Mouse (Mus musculus): ENCODE results near the gene Ugt8a. TPM values are rescaled to one million over a fixed set of nuclear protein-coding genes. Genes with fewer than 3 reads are reported as not detected.

The Ugt8a gene
- polyA plus RNA-seq, 1 experiment from 2014 or later: 11.5 TPM

DNA sequence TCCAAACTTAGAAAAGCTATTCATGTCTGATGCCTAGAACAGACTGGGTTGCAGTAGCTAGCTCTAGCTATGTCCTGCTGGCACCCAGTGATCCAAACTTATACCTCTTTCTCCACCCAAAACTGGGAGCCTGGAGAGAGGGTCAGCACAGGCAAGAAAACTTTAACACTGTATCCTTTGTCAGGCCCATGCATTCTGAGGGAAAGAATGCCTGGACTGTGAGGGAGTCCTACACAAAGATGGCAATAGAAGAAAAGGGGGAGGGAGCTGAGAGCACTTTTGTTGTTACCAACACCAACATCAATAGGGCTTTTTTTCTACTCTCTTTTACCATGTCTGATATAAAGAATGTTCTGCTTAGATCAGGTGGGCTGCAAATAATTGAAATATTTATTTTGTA is 55.4 kb downstream of the Ugt8a start:
- Histone ChIP-seq H3K4me1 (replicated peaks; ENCODE audit: insufficient read depth, low read length) (no peaks in the 10 kb centered on the region), H3K4me3 (replicated peaks; ENCODE audit: low read depth, low read length) (no peak overlapping the region), H3K27me3 (ENCODE audit: insufficient read depth, low read length) (no peaks in the 10 kb centered on the region), H3K4me2 (ENCODE audit: low read length) (no peak overlapping the region), H3K9ac (ENCODE audit: low read depth, low read length) (no peak overlapping the region), H3K36me3 (ENCODE audit: insufficient read depth, low read length) (no peaks in the 10 kb centered on the region), H3K27ac (no peak overlapping the region), H3K9me3 (replicated peaks; ENCODE audit: low read length) (no peaks in the 10 kb centered on the region)
- ATAC-seq (replicated peaks; ENCODE audit: low FRiP score, low read depth): no peak
- DNase-seq (ENCODE audit: low spot score): no peak
- no peak for TF ChIP-seq CTCF (IDR thresholded peaks at IDR 0.05; ENCODE audit: low read depth)

DNA sequence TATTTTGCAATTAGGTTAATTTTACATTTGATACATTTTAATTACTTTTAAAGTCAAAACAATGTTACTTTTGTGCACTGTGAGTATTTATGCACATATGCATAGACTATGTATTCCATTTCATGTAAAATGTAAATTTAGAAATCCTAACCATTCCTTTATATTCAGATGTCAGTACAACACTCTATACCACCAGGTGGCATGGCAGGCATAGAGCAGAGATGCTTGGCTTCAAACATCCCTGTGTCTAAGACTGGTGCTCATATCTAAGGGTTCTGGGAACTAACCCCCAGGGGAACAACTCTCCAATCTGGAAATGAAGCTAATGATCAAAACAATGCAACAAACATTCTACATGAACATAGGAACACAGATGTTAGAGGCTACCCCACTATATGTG is 56.6 kb downstream of the Ugt8a start:
- Histone ChIP-seq H3K36me3 (ENCODE audit: insufficient read depth, low read length) (no peaks in the 10 kb centered on the region), H3K4me2 (ENCODE audit: low read length) (no peak overlapping the region), H3K9ac (ENCODE audit: low read depth, low read length) (no peak overlapping the region), H3K4me3 (replicated peaks; ENCODE audit: low read depth, low read length) (no peak overlapping the region), H3K27ac (no peak overlapping the region), H3K9me3 (replicated peaks; ENCODE audit: low read length) (no peaks in the 10 kb centered on the region), H3K4me1 (replicated peaks; ENCODE audit: insufficient read depth, low read length) (no peaks in the 10 kb centered on the region), H3K27me3 (ENCODE audit: insufficient read depth, low read length) (no peaks in the 10 kb centered on the region)
- ATAC-seq (replicated peaks; ENCODE audit: low FRiP score, low read depth) (no peak), DNase-seq (ENCODE audit: low spot score) (peak; percentile 11)
- TF ChIP-seq CTCF (IDR thresholded peaks at IDR 0.05; ENCODE audit: low read depth): peak; percentile 56

DNA sequence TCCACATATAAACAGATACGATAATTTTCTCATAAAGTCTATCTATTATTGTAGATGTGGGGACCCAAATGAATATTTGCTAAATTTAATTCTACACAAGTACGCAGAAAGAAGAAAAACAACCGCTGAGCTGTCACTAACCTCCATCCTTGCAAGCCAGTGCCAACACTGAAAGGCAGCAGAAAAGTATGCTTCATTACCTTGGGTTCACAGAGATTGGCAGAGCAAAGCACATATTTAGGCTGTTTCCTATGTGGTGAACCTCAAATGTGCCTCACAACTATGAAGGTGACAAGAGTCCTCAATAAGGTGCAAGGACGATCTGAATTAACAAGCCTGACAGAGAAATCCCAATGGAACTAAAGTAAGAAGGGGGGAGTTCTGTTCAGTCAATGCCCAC is 64.0 kb downstream of the Ugt8a start:
- no peak overlapping the region for H3K27ac ChIP-seq
- no peak for TF ChIP-seq CTCF (IDR thresholded peaks at IDR 0.05; ENCODE audit: low read depth)
- no peak for DNase-seq (ENCODE audit: low spot score)
- no peaks in the 10 kb centered on the region for H3K27me3 ChIP-seq (ENCODE audit: insufficient read depth, low read length)
- H3K4me1 ChIP-seq (replicated peaks; ENCODE audit: insufficient read depth, low read length): no peaks in the 10 kb centered on the region
- no peak overlapping the region for H3K4me2 ChIP-seq (ENCODE audit: low read length)
- H3K9me3 ChIP-seq (replicated peaks; ENCODE audit: low read length): no peaks in the 10 kb centered on the region
- no peak overlapping the region for H3K4me3 ChIP-seq (replicated peaks; ENCODE audit: low read depth, low read length)
- H3K36me3 ChIP-seq (ENCODE audit: insufficient read depth, low read length): no peaks in the 10 kb centered on the region
- ATAC-seq (replicated peaks; ENCODE audit: low FRiP score, low read depth): no peak
- no peak overlapping the region for H3K9ac ChIP-seq (ENCODE audit: low read depth, low read length)
- WGBS: 69% methylated on average over 4 of the region's 4 CpGs

DNA sequence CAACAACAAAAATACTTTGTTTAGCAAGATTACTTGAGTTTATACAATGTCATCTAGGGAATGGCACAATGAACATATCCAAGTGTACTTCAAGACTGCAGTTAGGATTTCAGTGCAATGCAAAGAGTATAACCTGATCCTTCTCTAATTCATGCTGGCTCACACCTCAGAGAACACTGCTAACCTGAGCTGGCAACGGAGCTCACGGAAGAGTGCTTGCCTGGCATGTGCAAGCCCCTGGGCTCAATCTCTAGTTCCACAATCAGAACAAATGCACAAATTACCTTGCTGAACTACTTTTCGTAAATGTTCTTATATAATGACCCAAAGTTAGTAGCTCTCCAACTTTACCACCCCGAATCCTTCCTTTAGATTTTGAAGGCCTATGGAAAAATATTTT is 68.5 kb downstream of the Ugt8a start:
- no peaks in the 10 kb centered on the region for H3K27me3 ChIP-seq (ENCODE audit: insufficient read depth, low read length)
- peak; percentile 35 for DNase-seq (ENCODE audit: low spot score)
- no peak for TF ChIP-seq CTCF (IDR thresholded peaks at IDR 0.05; ENCODE audit: low read depth)
- WGBS: 62% methylated on average over 4 of the region's 4 CpGs
- H3K4me1 ChIP-seq (replicated peaks; ENCODE audit: insufficient read depth, low read length): no peaks in the 10 kb centered on the region
- no peak overlapping the region for H3K27ac ChIP-seq
- peak; percentile 83; the same call in 1 of the 2 replicates for ATAC-seq (replicated peaks; ENCODE audit: low FRiP score, low read depth)
- H3K4me2 ChIP-seq (ENCODE audit: low read length): no peak overlapping the region
- no peak overlapping the region for H3K9ac ChIP-seq (ENCODE audit: low read depth, low read length)
- H3K4me3 ChIP-seq (replicated peaks; ENCODE audit: low read depth, low read length): no peak overlapping the region
- no peaks in the 10 kb centered on the region for H3K9me3 ChIP-seq (replicated peaks; ENCODE audit: low read length)
- no peaks in the 10 kb centered on the region for H3K36me3 ChIP-seq (ENCODE audit: insufficient read depth, low read length)

DNA sequence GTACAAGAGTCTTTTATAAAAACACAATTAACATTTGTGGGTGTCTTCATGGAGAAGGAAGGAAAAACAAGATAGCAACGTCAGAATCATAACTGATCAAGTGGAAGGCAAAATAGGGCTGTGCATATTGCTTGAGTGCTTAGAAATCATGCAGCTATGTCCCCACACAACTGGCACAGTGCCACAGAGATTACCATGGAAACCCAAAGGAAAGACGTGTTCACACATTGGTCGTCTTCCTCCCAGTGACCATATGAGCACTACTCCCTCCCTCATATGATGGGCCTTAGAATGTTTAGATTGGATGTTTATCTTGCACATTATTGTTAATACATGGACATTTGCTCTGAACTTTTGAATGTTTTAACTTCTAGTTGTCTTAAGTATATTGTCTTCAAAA is 76.8 kb downstream of the Ugt8a start:
- H3K4me3 ChIP-seq (replicated peaks; ENCODE audit: low read depth, low read length): no peak overlapping the region
- 42% methylated on average over 3 of the region's 3 CpGs for WGBS
- no peaks in the 10 kb centered on the region for H3K9me3 ChIP-seq (replicated peaks; ENCODE audit: low read length)
- H3K4me2 ChIP-seq (ENCODE audit: low read length): no peak overlapping the region
- DNase-seq (ENCODE audit: low spot score): no peak
- H3K27ac ChIP-seq: no peak overlapping the region
- no peak for TF ChIP-seq CTCF (IDR thresholded peaks at IDR 0.05; ENCODE audit: low read depth)
- no peaks in the 10 kb centered on the region for H3K36me3 ChIP-seq (ENCODE audit: insufficient read depth, low read length)
- ATAC-seq (replicated peaks; ENCODE audit: low FRiP score, low read depth): no peak
- H3K9ac ChIP-seq (ENCODE audit: low read depth, low read length): no peak overlapping the region
- H3K27me3 ChIP-seq (ENCODE audit: insufficient read depth, low read length): no peaks in the 10 kb centered on the region
- H3K4me1 ChIP-seq (replicated peaks; ENCODE audit: insufficient read depth, low read length): no peaks in the 10 kb centered on the region

DNA sequence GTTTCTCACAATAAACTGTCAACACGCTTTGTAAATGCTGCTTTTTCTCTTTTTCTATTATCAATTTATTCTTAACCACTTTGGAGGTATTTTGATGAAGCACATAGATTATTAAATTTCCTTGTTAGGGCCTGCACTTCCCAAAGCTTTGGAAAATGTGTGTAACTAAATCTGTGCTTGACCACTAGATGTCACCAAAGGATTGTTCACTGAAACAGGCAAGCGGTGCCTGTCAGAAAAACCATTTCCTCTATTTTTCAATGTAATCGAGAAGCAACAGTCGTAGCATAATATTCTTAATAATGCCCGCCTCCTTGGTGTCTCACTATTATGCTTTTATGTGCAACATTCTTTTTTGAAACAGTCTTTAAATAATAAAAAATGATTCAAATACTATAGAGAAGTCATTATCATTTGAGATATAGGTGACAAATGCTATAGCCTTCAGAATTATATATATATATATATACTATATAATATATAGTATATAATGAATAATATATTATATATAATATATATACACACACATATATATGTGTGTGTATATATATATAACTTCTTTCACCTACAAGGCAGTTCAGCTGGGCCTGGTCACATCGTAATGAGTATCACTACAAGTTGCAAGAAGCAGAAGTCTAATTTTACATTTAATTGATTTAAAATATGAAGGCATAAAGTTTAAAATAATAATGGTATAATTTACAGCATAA is 89.1 kb downstream of the Ugt8a start:
- H3K4me3 ChIP-seq (replicated peaks; ENCODE audit: low read depth, low read length): no peak overlapping the region
- H3K27ac ChIP-seq: no peak overlapping the region
- TF ChIP-seq CTCF (IDR thresholded peaks at IDR 0.05; ENCODE audit: low read depth): peak; percentile 90
- no peaks in the 10 kb centered on the region for H3K36me3 ChIP-seq (ENCODE audit: insufficient read depth, low read length)
- H3K9me3 ChIP-seq (replicated peaks; ENCODE audit: low read length): no peaks in the 10 kb centered on the region
- DNase-seq (ENCODE audit: low spot score) (peak; percentile 82), ATAC-seq (replicated peaks; ENCODE audit: low FRiP score, low read depth) (0 out of 2 replicates have a peak, but pooled peaks have one; percentile 36)
- 22% methylated on average over 6 of the region's 6 CpGs for WGBS
- no peak overlapping the region for H3K9ac ChIP-seq (ENCODE audit: low read depth, low read length)
- H3K4me1 ChIP-seq (replicated peaks; ENCODE audit: insufficient read depth, low read length): no peaks in the 10 kb centered on the region
- no peaks in the 10 kb centered on the region for H3K27me3 ChIP-seq (ENCODE audit: insufficient read depth, low read length)
- H3K4me2 ChIP-seq (ENCODE audit: low read length): no peak overlapping the region

DNA sequence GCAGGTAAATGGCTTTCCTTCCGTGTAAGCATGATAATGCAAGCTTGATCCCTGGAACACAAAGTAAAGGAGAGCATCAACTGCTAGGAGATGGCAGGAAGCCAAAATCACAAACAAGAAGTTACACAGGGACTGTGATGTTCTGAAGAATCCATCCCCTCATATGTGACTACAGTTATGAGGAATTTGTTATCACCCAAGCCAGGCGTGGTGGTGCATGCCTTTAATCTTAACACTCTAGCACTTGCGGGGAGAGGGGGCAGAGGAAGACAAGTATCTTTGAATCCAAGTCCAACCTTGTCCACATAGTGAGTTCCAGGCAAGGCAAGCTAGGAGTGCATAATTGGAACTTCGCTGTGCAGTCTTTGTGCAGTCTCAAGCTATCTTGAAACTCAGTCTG is 110.4 kb downstream of the Ugt8a start:
- no peaks in the 10 kb centered on the region for H3K4me1 ChIP-seq (replicated peaks; ENCODE audit: insufficient read depth, low read length)
- 75% methylated on average over 4 of the region's 4 CpGs for WGBS
- H3K27me3 ChIP-seq (ENCODE audit: insufficient read depth, low read length): no peaks in the 10 kb centered on the region
- DNase-seq (ENCODE audit: low spot score) (no peak), ATAC-seq (replicated peaks; ENCODE audit: low FRiP score, low read depth) (no peak)
- H3K36me3 ChIP-seq (ENCODE audit: insufficient read depth, low read length): no peaks in the 10 kb centered on the region
- H3K27ac ChIP-seq: no peak overlapping the region
- no peak overlapping the region for H3K9ac ChIP-seq (ENCODE audit: low read depth, low read length)
- no peak overlapping the region for H3K4me2 ChIP-seq (ENCODE audit: low read length)
- H3K9me3 ChIP-seq (replicated peaks; ENCODE audit: low read length): no peaks in the 10 kb centered on the region
- H3K4me3 ChIP-seq (replicated peaks; ENCODE audit: low read depth, low read length): no peak overlapping the region
- TF ChIP-seq CTCF (IDR thresholded peaks at IDR 0.05; ENCODE audit: low read depth): no peak
